Mouse (Mus musculus) testis, postnatal 10 days (tissue): ENCODE results near the gene Actl11.

Experiments used
- DNase-seq: peaks from one replicate; pipeline ENCODE4 v3.0.0; 2021; ENCODE audit warnings: low spot score

Gene Actl11

DNA sequence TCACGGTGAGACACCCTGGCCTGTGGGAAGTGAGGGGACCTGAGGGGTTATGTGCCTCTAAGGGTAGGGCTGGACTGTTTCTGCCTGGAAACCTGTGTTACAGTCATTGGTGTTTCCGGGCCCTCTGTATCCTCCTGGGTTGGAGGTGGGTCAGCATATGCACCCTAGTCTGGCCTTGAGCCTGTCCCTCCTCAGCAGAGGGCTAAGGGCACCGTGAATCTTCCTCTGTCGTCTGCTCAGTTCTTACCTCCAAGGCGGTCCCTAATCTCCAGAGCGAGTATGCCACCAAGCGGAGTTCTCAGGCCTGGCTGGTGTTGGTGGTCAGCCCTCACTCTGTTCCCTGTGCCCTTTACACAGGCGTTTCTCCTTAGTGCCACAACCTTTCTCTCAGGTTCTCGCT lies 34.6 kb downstream of the Actl11 start:
- DNase-seq = no peak

DNA sequence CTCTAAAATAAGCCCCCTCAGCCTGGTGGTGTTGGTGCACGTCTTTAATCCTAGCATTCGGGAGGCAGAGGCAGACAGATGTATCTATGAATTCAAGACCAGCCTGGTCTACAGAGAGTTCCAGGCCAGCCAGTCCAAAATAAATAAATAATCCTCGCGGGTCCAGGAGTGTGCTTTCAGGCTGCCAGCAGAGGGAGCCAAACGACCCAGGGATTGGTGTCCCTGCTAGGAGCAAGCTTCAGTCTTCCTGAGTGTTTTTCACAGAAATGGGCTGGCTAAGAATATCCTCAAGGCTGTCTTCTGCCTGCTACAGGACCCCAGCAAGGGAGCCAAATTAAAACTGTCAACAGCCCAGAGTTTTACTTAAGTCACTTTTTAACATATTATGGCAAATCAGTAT lies 35.4 kb downstream of the Actl11 start:
- DNase-seq = peak; percentile 94

DNA sequence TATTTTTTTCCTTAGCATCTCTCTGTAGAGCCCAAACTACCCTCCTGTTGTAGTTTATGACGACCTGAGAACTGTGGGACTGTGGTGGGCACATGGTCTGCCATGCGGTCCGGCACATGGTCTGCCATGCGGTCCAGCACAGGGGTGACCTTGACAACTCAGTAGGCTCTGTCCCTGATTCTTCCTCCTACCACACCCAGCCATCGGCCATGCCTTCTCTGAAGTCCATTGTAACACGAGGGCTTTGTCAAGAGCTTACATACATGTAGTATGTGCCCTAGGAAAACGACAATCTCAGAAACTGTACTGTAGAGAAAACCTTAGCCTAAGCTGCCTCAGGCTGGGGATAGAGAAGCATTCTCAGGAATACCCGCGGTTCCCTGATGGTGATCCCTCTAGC lies 36.4 kb downstream of the Actl11 start:
- DNase-seq = no peak

DNA sequence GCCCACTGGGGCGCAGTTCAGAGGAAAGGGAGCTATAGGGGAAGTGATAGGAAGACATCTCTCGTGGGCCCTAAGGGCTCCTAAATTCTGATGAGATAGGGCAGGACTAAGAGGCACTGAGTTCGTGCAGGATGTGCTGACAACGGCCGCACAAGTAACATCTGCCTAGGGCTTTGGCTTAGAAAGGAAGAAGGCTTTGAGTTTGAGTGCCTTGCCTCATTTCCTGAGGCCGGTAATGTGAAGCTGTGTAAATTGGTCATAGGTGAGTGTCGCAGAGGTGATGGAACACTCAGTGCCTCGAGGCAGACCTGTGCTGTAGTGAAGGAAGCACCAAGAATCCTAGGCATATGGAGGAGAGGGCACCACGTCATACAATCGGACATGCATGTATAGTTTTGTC lies 38.4 kb downstream of the Actl11 start:
- DNase-seq = no peak

DNA sequence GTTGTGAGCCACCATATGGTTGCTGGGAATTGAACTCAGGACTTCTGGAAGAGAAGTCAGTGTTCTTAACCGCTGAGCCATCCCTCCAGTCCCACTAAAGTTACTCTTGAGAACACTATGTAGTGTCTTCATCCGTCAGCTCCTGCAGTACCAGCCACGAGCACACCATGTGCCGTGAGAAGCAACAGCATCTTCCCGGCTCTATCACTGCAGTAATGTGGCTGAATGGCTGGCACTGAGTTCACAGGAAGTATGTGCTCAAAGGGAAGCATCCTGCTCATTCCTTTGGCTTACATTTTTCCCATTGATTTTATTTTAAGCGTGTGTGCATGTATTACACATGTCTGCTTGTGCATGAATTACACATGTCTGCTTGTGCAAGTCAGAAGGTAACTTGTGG lies 39.2 kb downstream of the Actl11 start:
- no peak for DNase-seq

DNA sequence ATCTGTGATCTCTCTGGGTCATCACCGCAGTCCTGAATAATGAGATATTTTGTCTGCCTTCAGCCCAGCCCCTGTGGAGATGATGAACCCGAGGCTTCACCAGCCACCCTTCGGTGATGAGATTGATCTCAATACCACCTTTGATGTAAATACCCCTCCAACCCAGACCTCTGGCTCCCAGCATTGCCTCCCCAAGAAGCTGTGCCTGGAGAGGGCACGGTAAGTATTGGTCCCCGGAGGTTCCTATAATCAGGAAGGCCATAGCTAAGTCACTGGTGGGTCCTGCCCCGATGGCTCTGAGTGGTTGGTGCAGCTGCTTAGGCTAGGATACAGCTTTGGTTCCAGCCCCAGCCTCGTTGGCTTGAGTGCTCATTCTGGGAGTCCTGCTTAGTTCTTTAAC lies 40.3 kb downstream of the Actl11 start:
- DNase-seq = no peak

DNA sequence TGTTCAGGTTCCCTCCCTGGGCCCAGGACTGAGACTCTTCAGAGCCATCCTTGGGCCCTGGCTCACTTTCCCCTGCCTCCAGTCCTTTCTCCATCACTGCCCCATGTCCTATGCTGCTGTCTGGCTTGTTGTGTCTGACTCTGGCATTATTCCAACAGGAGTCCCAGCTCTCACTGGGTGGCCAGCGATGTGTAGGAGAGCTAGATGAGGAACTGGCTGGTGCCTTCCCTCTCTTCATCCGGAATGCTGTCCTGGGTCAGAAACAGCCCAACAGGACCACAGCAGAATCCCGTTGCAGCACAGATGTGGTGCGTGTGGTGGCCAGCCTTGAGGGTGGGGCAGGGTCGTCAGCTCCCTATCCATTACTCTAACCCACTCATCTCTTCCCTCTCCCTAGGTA lies 42.0 kb downstream of the Actl11 start:
- no peak for DNase-seq

DNA sequence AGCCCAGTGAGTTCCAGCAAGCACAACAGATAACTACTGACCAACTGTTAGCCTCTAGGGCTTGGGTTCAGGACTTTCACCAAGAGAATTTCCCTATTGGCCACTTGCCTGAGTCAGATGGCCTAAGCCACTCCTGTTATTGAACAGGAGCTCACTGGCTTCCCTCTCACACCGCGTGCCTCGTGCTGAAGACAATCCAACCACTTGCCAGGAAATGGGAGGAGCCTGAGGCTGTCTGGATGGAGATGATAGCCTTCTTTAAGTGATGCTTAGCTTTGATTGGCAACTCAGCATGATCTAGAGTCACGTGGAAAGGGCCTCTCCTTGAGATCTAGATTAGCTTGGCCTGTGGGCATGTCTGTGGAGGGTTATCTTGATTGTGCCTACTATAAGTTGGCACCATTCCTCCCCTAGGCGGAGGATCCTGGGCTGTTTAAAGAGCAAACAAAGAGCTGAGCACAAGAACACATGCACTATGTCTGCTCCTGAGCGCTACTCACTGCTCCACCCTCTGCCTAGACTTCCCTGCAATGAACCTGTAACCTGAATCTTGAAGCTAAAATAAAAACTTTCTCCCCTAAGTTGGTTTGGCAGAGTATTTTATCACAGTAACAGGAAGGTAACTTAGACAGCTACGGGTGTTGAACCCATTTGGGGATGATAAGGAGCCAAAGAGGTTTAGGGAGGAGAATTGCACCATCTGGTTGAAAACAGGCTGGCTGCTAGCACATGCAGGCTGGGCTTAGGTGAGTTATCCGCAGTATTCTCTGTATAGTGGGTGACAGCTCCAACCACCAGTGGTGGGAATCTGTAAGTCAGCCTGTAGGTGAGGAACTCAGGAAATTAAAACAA lies 43.6 kb downstream of the Actl11 start:
- DNase-seq = no peak

DNA sequence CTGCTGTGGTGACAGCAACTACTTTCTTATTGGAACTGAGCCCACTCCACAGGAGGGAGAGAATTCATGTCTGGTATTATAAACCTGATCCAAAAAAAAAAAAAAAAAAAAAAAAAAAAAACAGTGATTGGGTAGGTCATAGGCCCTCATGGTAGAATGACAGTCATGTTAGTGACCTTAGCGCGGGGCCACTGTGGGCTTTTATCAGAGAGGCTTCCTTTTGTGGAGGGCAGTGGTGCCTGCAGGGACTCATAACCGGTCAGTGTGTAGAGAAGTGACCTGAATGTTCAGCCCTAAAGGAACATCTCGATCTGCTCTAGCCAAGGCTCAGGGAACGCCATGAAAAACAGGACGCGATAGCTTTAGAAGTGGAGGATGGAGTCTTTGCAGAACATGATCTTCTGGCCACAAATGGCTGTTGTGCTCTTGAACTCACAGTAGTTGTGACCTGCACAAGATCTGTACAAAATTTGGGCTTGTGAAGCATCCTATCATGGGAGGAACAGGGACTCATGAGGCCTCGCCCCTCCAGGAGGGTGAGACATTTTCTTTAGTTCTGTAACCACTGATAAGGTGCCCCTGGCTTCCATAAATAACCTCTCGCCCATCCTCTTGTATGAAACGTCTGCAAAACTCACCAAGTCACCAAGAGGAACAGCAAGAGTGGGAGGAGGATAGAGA lies 46.4 kb downstream of the Actl11 start:
- DNase-seq = no peak

DNA sequence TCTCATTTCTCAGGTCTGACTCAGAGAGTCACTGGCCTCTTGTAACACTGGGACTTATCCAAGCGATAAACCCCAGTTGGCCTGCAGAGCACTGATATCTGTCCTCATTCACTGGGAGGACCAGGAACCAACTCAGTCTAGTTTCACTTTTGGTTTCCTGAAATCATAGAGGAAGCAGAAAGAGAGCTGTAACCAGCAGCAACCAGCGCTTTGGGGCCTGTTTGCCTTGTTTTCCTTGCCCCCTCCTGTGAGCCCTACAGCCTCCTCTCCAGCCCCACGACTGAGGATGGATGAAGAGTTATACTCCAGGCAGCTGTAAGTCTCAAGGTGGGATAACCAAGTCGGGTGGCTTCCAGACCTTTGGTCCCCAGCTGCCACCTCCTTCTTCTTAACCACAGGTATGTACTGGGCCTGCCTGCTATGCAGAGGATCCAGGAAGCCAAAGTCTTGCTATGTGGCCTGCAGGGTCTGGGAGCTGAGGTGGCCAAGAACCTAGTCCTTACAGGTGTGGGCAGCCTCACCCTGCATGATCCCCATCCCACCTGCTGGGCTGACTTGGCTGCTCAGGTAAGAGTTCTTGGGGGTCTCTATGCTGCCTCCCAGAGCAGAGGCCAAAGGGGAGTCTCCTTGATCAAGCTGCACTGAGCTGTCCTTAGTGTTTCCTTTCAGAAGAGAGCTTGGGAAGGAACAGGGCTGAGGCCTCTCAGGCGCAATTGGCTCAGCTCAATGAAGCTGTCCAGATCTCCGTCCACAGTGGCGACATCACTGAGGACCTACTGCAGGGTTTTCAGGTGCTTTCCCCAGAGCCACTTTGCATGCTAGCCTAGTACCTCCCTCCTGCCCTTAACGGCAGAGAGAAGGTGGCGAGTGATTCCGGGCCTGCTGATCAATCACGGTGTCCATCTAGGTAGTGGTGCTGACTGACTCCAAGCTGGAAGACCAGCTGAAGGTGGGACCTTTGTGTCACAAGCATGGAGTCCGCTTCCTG lies 47.4 kb downstream of the Actl11 start, which contains the start of gene Uba7:
Gene Uba7, plus strand, starts transcription at position 107 of the 988 bp plus-strand sequence.
- no peak for DNase-seq

DNA sequence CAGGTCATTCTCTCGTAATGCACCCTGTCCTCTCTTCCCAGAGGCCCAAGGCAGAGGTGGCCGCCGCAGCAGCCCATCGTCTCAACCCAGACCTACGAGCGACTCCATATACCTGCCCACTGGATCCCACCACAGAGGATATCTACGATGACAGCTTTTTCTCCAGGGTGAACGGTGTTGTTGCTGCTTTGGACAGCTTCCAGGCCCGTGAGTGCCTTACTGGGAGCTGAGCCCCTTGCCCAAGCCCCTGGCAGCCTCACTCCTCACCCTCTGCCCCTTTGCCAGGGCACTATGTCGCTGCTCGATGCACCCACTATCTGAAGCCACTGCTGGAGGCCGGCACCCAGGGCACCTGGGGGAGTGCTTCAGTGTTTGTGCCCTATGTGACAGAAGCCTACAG lies 50.5 kb downstream of the Actl11 start:
- no peak for DNase-seq
